Mouse (Mus musculus): ENCODE results near the gene Cabp1.

DNA sequence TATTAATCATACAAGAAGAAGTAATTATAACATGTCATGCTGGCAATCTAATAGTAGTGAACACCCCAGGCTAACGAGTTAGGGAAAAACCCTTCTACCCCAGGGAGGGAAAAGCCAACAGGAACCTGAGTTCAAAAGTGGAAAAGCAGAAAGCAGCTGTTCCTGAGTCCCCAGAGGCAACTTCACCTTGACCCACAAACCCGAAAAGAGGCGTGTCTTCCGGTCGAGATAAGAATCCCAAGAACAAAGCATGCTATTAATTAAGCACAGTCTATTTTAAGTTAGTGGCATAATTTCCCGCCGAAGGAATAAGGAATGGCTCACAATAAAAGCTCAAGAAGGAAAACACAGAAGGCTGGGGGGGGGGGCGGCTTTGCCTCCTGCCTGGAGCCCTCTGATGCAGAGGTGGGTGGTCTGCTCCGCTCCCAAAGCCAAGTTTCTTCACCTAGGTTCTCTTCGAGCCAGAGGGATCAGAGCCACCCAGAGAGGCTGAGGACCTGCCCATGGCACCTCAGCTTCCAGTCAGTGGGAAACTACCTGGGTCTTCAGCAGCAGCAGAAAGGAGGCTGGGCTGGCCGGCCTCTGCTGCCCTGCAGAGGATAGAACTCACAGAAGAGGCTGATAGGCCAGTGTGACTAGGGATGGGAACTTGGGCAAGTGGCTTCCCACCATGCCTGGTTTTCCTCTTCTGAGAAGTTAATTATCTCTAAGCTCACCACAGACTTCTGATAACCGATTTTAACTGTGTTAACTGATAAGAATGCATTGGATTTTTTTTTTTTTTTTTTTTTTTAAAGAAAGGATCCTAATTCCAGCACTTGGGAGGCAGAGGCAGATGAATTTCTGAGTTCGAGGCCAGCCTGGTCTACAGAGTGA is 32.9 kb downstream of the Cabp1 start:
- TF ChIP-seq EP300 (IDR thresholded peaks at IDR 0.05; ENCODE audit: insufficient read depth, low read depth, low read length) = no peak
- no peak for TF ChIP-seq POLR2A (IDR thresholded peaks at IDR 0.05; ENCODE audit: insufficient read depth, low read length)
- no peak for TF ChIP-seq CTCF (IDR thresholded peaks at IDR 0.05; ENCODE audit: low read depth, low read length)
